Mouse (Mus musculus): ENCODE results near the gene Lrrc8b.
A peak's percentile ranks its signal among the peaks of the same experiment; 100 is the strongest.

DNA sequence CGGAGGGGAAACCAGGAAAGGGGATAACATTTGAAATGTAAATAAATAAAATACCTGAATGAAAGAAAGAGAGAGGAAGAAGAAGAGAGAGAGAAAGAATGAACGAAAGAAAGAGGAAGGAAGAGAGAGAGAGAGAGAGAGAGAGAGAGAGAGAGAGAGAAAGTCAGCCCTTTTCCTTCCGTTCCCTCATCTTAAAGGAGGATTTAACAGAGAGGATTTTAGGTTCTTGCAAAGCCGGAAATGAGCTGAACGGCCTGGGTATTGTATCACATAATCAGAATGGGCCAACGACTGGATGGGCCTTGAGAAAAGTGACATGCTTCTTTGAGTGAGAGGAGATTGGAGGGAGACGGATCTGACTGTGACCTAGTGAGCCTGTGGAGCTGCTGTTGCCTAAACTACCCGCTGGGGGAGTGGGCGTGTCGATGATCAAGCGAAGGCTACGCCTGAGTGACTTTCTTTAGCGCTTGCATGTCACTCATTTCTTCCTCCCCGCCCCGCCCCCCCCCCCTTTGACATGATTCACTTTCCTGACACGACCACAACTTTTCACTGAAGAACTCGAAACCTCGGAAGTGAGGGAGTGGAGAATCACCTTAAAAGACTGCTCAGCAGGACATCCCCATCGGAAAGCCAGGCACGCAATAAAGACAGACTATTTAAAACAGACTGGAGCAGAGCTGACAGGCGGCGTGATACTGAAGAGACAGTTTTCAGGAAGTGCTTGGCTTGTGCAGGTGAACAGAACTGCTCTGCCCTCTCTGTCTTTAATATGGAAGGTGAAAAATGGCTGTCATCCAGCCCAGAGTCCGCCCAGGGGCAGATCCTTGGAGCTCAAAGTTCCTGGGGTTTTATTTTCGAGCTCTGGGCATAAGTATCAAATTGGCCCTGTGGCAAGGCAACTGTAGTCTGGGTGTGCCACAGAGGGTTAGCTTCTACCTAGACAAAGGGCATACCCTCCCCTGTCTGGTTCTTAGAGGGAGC lies 79.6 kb downstream of the Lrrc8b start:
- TF ChIP-seq MAFK (IDR thresholded peaks at IDR 0.05; ENCODE audit: borderline replicate concordance, low read depth, low read length) (no peak), CTCF (IDR thresholded peaks at IDR 0.05 in 2 of 3, conservative IDR thresholded peaks at IDR 0.05 in 1 of 3; ENCODE audit: control insufficient read depth in 1 of 3, insufficient read depth in 1 of 3, low read depth in 2 of 3, low read length in 3 of 3, poor library complexity in 1 of 3, severe bottlenecking in 1 of 3) (peak; percentile 52 to 65 (median 53)), EP300 (IDR thresholded peaks at IDR 0.05; ENCODE audit: low read depth in 1 of 2, low read length in 2 of 2) (0 out of 4 replicates have a peak, but pooled peaks of 1 of the 2 experiments have one; percentile 21), GATA1 (IDR thresholded peaks at IDR 0.05; ENCODE audit: low read depth, low read length) (no peak), POLR2A (IDR thresholded peaks at IDR 0.05; ENCODE audit: control insufficient read depth in 1 of 2, insufficient read depth in 1 of 2, low read depth in 1 of 2, low read length in 2 of 2, poor library complexity in 1 of 2) (peak in 1 of 2 experiments; percentile 67; a peak in 2 of 4 replicates), UBTF (IDR thresholded peaks at IDR 0.05; ENCODE audit: borderline replicate concordance, insufficient read depth, low read depth, low read length) (no peak), MYC (IDR thresholded peaks at IDR 0.05; ENCODE audit: low read depth, low read length) (0 out of 2 replicates have a peak, but pooled peaks have one; percentile 53), BHLHE40 (IDR thresholded peaks at IDR 0.05; ENCODE audit: borderline replicate concordance, low read depth, low read length) (no peak)
